Mouse (Mus musculus): ENCODE measurements at regions not wholly inside any gene's neighbourhood (a gene's known extent, or its start where the extent isn't known, plus 50 kb on each side); places are given as distances from the start of the nearest gene placed in this dataset.

DNA sequence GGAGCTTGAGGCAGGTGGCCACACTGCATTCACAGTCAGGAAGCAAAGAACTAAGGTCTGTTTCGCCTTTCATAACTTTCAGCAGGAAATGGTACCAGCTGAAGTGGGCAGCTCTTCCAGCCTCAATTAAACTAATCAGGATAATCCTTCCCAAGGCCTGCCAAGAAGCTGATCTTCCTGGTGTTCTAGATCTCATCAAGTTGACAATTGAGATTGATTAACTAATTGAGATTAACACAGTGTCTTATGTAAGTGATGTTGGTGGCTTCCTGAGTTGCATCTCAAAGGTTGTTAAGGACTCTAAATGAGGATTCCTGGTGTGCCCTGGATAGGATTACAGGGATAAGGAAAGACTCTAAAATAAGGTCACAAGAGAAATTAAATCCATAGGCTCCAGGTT, 273.3 kb upstream of the Irx2 start:
- no peak for DNase-seq (ENCODE audit: low spot score in 2 of 2)

DNA sequence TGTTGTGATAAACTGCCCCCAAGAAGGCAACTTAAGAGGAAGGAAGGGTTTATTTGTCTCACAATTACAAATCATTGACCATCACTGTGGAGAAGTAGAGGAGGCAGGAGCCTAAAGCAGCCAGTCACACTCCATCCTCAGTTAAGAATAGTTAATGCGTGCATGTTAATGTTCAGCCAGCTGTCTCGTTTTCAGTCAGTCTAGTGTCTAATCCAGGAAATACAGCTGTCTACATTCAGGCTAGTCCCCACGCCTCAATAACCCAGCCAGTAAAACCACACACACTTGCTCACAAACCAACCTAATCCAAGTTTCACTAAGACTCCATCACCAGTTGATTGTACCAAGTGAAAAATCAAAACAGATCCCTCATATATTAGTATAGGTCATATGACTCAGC, 272.8 kb upstream of the Irx2 start:
- no peak for DNase-seq (ENCODE audit: low spot score in 2 of 2)

DNA sequence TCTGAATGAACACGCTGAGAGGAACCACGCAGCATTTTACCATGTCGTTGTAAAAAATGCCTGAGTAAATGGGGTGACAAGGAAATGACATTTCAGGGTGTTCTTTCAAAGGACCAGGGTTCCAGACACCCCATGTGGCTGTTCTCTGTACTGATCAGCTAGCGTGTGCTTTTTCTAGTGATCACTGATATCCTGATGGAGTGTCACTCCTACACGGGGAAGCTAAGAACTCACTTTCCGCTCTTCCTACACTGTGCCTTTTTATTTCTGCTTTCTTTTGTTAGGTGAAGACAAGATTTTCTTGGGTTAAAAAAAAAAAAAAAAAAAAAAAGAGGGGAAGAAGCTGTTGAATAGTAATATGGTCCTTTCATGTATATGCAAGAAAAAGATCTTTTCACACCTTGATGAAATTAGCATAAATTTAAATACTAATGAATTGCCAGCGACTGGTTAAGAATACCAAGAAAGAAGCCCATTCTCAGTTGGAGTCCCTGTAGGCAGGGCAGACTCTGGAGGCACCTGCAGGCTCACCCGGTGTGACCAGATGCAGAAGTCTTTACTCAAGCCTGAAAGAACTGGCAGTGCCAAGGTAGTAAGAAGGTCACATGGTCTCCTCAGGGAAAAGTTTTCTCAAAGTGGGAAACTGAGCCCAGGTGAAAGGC, 270.2 kb upstream of the Irx2 start:
- no peak for DNase-seq (ENCODE audit: low spot score in 2 of 2)

DNA sequence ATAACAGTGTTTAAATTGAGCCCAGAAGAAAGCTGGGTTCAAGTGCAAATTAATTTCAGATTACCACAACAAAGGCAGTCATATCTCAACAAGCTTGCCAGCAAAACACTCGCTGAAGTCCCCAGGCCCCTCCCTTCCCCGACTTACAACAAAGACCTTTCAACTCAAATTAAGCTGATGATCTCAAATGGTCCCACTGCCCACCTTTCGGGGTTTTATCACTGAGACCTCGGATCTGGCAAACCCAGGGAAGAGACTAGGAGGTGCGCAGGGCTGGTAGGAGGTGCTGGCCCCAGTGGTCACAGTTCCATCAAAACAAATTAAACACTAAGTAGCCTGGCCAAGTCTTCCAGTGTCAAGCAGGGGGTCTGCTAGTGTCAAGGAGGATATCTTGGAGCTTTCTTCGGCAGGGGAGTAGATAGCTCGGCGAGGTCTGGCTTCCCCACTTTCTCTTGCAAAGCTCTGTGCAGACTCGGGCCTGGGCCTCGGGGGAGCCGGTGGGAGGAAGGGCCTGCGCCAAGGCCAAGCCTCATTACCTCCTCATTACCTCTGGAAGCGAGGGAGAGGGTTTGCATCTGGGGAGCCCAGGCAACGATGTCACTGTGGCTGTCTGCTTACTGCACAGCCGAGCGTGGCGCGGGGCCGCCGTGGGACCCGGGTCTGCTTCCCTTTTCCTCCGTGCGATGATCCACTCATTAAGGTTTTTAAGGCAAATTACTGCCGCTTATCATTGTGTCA, 262.9 kb upstream of the Irx2 start:
- DNase-seq (ENCODE audit: low spot score in 2 of 2), result no peak

DNA sequence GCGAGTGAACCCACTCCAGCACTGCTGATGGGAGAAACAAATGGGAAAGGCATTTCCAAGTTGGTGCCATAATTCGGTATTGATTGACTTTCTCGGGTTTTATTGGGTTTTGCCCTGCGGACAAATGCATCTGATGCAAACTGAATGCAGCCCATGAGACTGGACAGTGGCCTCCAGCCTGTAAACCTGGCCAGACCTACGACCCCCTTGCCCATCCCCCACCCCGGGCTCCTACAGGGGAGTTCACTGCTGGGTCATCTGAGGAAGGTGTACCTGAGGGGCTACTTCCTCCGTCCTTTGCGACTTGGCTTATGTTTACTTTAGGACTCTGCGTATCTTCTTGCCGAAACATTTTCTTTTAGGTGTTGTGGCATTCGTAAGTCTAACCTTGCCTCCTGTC, 262.3 kb upstream of the Irx2 start:
- no peak for DNase-seq (ENCODE audit: low spot score in 2 of 2)

DNA sequence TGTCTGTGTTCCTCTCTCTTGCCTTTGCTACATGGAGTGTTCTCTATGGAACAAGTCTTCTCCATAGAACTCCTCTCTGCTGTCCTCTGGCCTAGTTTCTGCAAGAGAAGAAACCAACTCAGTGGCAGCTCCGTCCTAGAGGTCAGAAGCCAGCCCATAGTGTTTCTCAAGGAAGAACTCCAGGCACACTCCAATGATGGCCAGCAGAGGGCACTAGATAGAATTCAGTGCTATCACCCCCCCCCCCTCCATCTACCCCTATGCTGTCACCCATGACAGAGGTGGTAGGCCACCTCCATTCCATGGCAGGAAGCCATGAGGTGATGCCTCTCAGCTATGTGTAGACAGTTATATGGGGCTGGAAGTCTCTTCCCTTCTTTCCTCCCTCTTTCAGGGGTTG, 258.5 kb upstream of the Irx2 start:
- no peak for DNase-seq (ENCODE audit: low spot score in 2 of 2)

DNA sequence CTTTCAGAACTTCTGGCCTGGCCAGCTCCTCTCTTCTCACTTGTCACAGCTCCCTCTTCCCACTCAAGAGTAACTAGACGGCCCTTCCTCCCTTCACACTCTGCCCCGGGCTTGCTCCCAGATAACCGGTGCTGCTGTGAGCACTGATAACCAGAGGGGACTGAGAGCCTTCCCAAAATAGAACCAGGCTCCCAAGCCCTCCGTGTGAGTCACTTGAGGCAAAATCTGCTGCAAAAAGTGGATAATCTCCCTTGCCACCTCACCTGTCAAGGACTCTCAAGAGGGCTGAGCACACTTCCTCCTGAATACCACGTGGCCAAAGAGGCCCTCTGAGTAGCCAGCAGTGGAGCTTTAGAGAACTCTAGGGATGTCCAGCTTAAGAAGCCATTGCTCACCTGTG, 257.6 kb upstream of the Irx2 start:
- DNase-seq (ENCODE audit: low spot score in 2 of 2), result no peak

DNA sequence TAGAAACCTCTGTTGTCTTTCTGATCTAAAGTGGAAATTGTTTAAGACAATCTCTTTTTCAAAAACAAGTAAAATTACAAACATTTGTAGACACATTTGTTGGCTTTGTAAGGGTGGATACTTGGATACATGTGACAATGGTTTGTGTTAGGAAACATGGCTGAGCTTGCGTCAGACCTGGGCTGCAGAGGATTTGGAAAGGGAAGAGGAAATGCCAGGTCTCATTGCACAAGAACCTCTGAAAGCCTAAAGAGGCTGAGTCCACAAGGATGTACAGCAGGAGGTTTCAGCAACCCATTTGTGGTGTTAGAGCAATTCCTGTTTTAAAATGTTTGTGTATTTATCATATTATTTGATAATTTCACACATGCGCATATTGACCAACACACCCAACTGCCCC, 235.3 kb upstream of the Irx2 start:
- no peak for DNase-seq (ENCODE audit: low spot score in 2 of 2)

DNA sequence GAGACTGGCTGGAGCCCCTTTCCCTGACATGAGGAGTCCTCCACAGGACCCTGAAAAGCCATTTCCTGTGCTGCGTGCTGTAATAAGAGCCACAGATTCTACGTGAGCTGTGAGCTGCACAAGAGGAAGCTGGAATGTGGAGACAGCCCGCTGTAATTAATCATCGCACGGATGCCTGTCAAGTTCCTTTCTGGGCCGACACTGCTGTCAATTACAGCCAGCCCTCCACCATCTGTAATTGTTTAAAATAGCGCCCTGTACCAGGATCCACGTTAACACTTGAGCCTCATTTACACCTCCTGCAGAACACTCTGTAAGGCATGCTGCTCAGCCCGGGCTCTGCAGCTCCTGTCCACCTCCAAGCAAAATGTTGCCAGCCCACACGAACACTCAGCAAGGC, 227.9 kb upstream of the Irx2 start:
- DNase-seq (ENCODE audit: low spot score in 2 of 2), result no peak

DNA sequence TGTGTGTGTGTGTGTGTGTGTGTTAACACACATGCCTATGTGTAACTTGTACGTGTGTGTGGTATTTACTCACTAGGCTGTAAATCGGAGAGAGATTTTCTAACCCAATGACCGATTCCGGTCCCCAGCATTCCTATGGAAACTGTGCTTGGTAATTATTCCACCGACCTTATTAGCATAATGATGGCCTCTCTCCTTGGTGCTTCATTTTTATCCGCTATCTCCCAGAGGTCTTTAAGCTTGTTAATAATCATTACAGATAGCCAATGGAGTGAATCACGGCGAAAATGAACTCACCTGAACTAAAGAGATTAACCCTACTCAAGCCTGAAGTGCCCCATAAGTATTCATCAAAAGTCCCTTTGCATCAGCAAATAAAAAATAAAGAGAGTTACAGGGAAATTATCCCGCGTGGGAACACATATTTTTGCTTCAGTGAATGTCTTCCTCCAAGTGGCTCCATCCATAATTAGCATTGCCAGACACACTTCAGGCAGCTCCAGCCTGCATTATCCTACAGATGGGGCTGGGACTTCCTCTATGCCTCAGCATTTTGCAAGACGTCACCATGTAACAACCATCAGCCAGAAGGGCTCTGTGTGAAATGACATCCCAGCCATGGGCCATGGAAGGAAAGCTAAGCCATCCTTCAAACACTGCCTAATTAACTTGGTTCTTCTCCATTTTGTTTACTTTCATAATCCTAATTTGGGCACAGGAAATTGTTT, 219.2 kb upstream of the Irx2 start:
- DNase-seq (ENCODE audit: low spot score in 2 of 2), result no peak

DNA sequence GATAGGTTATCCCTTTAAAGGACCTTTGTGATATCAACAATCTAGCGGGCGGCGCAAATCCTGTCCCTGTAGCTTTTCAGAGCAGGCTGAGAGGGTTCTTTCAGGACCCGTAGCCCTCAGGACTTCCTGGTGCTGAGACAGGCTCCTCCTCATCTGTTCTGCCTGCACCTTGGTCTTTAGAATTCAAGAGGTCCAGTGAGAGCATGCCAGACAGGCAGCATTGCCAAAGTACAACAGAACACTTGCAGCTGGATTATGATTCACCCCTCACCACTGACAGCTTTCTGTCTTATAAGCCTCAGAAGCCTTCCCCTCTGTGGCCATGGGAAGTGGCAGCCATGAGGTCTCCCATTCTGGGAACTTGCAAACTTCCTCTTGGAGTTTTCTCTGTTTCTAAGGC, 216.0 kb upstream of the Irx2 start:
- no peak for DNase-seq (ENCODE audit: low spot score in 2 of 2)

DNA sequence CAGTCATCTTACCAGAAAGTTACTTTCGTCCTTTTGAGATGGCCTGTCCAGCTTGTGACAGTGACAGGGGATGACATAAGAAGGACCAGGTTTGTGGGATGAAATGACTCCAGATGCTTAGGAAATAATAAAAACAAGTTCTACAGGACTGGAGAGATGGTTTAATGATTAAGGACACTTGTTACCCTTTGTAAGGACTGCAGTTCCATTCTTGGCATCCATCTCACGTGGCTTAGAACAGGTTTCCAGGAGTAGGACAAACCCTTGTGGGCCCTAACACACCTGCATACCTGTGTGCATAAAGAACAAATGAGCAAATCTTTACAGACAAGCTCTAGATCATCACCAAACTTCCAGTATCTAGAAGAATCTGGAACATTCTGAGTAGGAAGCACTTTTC, 211.6 kb upstream of the Irx2 start:
- no peak for DNase-seq (ENCODE audit: low spot score in 2 of 2)

DNA sequence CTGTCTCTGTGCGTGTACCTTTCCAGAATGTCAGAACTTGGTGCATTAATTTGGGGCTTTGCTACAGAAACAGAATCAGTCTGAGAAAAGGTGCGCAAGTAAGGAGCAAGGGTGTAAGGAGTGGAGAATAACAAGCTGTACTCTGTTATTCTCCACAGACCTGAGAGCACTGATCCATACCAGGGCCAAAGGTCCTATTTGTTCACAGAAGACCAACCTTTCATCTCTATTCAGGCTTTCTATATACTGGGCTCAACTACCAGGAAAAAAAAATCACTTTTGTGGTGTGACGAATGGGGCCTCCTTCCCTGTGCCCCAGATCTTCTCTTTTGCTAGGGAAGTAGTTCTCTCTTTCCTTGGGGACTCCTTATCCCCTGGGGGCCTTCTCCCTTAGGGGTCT, 210.8 kb upstream of the Irx2 start:
- DNase-seq (ENCODE audit: low spot score in 2 of 2), result no peak

DNA sequence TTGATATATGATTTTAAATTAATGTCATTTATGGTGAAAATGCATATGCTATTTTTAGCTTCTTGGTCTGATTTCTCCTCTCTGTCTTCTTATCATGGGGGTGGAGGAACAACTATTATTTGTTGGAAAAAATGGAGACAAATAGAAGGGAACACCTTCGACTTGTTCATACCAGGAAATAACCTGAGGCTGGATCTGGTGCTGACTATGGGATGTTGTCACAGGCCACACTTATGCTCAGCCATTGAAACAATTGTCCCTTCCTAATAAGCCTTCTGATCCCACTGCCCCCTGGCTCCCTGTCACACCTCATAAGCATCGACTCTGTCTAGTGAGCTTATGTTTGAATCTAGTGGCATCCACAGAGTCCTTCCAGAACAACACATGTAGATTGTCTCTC, 210.3 kb upstream of the Irx2 start:
- DNase-seq (ENCODE audit: low spot score in 2 of 2), result no peak

DNA sequence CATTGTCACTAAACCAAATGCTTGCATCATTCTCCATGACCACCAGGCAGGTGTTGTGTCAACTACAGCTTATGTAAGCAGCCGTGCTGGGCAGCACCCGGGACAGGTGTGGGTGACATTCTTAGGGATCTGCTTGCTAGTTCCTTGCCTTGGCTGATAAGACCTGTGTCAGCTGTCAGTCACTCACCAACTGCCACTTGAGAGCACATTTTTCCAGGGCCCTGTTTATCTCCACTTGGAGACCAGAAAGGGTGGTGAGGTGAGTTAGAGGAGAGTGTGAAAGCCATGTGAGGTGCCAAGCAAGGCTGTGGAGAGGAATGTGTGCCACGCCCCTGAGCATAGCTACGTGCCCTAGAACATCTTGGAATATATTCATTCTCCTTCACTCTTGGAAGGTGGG, 209.1 kb upstream of the Irx2 start:
- DNase-seq (ENCODE audit: low spot score in 2 of 2), result no peak

DNA sequence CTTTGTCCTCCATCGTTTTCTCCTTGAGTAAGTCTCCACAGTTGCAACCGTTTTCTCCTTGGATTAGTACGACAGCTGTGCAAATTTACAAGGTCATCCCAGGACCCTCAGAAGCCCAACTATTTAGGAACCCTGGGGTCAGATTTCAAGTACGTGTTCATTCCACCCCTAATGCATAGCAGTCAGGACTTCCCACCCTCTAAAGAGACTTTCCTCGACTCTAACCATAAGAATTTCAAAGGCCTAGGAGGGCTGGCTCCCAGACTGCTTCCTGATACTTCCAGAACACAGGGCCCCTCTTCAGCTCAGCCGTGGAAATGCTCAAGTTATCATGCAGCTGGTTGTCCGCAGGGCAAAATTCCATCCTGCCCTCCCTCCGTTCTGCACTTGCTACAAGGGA, 202.7 kb upstream of the Irx2 start:
- no peak for DNase-seq (ENCODE audit: low spot score in 2 of 2)

DNA sequence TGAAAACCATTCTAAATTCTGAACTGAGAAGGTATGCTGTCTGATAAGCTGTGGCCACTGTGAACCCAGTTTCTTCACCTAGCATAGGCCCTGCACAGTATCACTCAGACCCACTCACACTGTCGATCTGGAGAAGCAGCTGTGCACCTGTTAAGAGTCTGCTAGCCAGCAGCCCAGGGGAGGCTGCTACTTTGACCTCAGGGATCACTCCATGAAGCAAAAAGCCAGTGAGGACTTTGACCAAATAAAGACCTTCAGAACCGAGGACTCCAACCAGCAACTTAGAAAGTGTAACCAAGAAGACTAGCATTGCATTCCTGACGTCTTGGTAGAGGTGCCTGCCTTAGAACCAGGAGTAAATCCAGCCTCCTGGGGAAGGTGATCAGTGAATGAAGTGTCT, 183.3 kb upstream of the Irx2 start:
- no peak for DNase-seq (ENCODE audit: low spot score in 2 of 2)

DNA sequence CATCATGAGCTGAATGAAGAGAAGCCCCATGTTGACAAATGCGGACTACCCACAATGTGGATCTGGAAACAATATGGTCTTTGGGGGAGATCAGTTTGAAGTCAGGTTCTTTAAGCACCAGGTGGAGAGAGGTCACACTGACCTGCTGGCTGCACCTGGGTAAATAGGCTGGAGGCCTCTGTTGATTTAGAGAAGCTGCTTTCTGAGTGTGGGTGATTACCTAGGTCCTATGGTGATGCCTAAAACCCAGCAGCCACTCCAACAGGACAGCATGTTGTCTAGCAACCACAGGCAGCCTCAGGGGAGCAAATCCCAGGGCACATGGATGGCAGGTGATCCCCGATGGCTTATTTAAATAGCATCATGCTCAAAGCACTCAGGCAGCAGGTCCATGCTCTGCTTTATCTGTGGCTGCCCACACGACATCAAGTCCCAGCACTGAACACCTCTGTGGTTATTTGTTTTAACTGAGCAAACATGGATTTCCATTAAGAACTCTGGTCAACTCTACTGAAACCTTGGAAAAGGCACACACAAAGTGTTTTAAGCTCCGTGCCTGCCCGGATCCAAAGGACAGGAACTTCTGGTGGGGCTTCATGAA, 180.1 kb upstream of the Irx2 start:
- no peak for DNase-seq (ENCODE audit: low spot score in 2 of 2)

DNA sequence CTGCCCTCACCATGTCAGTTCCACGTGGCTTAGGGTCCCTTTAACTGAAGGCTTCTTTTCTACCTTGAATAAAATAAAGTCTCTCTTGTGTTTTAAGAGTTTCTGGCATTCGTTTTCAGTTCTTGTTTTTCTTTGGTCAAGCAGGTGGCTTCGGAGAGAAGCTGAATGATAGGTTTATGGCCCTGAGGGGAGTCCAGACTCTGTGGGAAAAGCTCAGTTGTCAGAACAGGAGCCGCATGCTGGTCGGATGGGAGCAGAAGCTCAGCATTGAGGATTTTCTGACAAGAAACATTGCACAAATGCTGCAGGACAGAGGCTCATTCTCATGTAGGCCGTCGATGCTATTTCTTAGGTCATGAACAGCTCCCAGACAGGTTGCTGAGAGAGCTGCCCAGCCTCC, 133.3 kb upstream of the Irx2 start:
- DNase-seq (ENCODE audit: low spot score in 2 of 2), result no peak

DNA sequence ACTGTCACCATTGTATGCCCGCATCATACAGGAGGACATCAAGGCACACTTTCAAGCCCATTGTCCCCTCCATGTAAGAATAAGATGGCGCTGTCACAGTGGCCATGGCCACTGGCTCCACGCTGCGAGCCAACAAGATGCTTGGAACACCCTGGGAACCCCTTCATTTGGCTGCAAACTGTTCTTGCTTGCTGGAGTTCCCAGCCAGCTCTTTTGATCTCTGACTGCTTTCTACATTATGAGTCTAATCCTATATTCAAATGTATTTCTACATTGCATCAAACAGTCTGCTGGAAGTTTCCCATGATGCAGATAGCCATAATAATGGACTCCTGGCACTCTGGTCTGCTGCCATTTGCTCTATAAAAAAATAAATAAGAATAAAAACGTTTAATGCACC, 131.6 kb upstream of the Irx2 start:
- no peak for DNase-seq (ENCODE audit: low spot score in 2 of 2)

DNA sequence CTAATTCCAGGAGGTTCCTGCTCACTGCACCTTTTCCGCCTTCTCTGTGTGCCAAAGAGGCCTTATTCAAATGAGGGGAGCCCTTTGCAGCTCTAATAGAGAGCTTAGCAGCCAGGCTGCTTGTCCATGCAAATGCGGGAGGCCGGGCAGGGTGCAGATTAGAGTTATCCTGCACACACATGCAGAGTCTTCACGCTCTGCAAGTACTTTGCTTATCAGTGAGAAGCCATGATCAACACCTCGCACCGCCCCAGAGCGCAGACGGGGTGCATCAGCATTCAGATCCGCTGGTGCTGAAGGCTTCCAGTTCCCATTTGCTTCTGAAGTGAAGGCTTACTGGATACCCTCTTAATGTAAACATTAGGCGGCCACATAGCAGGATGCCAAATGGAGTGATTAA, 131.1 kb upstream of the Irx2 start:
- DNase-seq (ENCODE audit: low spot score in 2 of 2), result no peak

DNA sequence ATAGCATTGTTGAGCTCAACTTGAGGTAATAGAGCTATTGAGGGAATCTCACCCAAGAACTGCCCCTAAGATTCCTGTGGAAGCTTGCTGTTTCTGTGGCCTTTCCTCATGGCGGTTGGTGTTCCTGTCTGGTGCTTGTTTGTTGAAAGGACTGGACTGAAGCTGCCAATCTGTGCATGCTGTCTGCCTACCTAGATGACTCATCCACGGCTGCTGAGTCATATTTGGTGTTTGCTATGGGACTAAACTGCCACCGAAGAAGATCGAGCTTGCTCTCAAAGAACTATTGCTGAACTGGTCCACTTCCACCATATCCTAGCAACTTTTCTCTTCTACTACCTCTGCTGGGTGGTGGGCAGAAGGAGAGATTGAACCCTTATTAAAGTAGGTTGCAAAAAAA, 122.7 kb upstream of the Irx2 start:
- no peak for DNase-seq (ENCODE audit: low spot score in 2 of 2)

DNA sequence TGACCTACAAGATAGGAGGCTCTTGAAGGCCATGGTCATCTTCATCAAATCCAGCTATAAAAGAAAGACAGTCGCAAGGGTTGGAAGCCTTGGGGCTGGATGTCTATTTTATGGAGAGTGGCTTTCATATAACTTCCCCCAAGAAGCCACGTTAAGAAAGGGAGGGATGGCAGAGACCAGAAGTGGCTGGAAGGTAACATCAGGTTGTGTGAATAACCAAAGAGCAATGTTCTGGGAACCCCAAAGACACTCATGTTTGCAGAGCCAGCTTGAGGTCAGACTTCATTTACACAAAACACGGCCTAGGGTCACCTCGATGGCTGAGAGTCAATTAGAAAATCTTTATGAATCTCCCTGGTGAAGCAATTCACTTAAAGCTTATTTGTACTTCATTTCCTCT, 90.0 kb upstream of the Irx2 start:
- DNase-seq (ENCODE audit: low spot score in 2 of 2), result no peak
